Mouse (Mus musculus) 3134 (cell line): ENCODE measurements around the gene Acta2.

Experiments used
- DNase-seq: peaks from one replicate; pipeline ENCODE4 v3.0.0-alpha.2; 2011; ENCODE audit warnings: low spot score; ENCODE audit not compliant: insufficient read length; ENCODE audit errors: extremely low read depth

Acta2 gene

DNA sequence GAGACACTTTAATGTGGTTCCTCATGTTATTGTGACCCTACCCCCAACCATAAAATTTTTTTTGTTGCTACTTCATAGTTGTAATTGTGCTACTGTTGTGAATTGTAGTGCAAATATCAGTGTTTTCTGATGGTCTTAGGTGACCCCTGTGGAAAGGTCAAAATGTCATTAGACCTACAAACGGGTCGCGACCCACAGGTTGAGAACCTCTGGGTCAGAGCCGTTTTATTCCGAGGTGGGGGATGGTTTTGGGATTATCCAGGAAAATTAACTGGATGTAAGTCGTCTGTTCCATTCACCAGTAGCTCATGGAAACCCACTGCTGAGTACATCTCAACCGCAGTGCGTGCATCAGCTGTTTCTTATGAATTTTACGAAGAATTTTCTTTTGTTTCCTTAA, 61.7 kb downstream of the Acta2 start:
- no peak for DNase-seq

DNA sequence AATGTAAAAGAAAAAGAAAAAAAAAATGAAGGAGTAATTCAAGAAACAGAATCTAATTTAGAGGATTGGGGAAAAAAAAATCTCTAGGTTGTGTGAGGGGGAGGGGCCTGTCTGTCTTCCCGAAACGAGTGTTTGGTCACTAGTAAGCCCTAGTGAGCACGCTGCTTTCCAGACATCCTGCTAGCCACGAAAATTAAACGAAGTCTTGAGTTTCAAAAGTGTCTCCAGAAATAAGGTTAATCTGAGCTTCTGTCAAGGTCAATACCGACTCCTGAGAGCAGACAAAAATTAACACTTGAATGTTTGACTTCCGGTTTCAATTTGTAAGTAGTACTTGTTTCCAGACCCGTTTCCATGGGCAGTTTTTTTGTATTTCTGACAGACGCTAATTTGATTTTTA, 62.2 kb downstream of the Acta2 start:
- peak; percentile 24 for DNase-seq

DNA sequence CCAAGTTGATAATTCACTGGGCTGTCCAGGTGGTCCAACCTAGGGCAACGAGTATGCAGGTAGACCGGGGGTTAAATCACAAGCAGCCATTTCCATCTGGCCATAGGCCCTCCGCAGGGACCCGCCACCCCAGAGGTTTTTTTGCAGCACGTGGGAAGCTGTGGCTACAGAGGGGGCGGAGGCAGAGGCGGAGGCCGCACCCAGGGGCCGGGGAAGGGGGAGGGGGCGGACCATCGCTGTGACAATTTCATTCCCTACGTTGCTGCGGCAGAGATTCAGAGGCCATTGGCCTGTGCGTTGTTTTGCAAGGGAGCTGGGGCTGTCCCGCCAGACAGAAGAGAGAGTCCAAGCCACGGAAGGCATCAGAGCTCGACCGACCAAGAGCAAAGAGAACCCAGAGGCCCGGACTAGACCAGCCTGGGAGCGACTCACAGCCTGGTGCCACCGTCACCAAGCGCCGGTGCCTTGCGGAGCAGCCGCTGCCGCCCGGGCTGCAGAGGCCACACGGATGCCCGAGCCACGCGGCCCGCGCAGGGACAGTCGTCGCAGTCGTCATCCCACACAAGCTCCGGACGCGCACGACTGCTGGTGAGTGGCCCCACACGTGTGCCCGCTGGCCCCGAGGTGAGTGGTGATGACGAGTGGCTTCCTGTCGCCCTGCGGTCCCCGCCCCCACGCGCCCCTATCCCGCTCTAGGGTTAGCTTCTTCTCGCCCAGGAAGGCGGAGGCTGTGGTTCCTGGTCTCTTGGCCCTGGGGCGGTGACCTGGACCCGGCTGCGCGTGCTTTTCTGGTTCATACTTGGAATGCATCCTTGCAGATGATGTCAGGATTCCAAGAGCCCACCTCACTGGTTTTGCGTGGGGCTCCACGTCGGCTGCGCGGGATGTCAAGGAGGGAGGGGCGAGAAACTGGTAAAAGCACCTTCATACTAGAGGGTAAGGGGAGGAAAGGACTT, 63.1 kb downstream of the Acta2 start, which contains the start of gene Stambpl1:
TSS of gene Stambpl1 (plus strand) at position 222 of the 956 bp plus-strand sequence.
- DNase-seq, result peak; percentile 90

DNA sequence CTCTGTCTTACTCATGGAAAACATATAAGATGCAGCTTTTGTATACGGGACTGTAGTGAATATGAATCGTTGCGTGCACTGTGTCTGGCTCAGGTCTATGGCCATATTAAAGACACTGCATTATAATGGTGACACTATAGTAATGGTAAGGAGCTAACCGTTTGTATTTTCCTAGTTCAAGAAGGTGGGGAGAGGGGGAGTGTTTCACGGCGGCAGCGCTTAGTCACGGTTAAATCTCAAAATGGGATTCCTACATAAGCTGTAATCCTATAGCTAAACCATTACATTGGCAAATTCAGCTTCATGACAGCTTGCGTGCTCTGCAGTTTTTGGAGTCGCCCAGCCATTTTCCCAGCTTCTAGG, 63.8 kb downstream of the Acta2 start:
- DNase-seq, result no peak
